Mouse (Mus musculus): ENCODE measurements around the gene Cd164l2.

- TF ChIP-seq POLR2A (IDR thresholded peaks at IDR 0.05; ENCODE audit: control insufficient read depth, extremely low read depth, insufficient read depth, low read length, poor library complexity) (no peak), CTCF (IDR thresholded peaks at IDR 0.05; ENCODE audit: borderline replicate concordance, control insufficient read depth, extremely low read depth, insufficient read depth, low read length, poor library complexity) (no peak)
Measured at GRCm38 (mm10) chr4:133211751-133212561, at the start of gene Cd164l2, which contains the start of gene Gpr3.
